Mouse (Mus musculus): ENCODE results near the gene Defb21.

GRCm38 (mm10) chr2:152570313-152570712 lies 2.2 kb upstream of the Defb21 start:
- TF ChIP-seq CHD2 (IDR thresholded peaks at IDR 0.05; ENCODE audit: low read length) (no peak), CTCF (IDR thresholded peaks at IDR 0.05 in 2 of 3, conservative IDR thresholded peaks at IDR 0.05 in 1 of 3; ENCODE audit: control insufficient read depth in 1 of 3, insufficient read depth in 1 of 3, low read depth in 2 of 3, low read length in 3 of 3, poor library complexity in 1 of 3, severe bottlenecking in 1 of 3) (no peak), POLR2A (IDR thresholded peaks at IDR 0.05; ENCODE audit: control insufficient read depth in 1 of 2, insufficient read depth in 1 of 2, low read depth in 1 of 2, low read length in 2 of 2, poor library complexity in 1 of 2) (no peak), HCFC1 (IDR thresholded peaks at IDR 0.05; ENCODE audit: low read depth, low read length) (no peak), MAX (IDR thresholded peaks at IDR 0.05; ENCODE audit: low read length) (no peak), ETS1 (IDR thresholded peaks at IDR 0.05; ENCODE audit: low read depth, low read length) (no peak), NRF1 (IDR thresholded peaks at IDR 0.05; ENCODE audit: insufficient read depth, low read depth, low read length, poor library complexity, severe bottlenecking) (no peak), EP300 (IDR thresholded peaks at IDR 0.05; ENCODE audit: low read depth in 1 of 2, low read length in 2 of 2) (no peak), ELF1 (IDR thresholded peaks at IDR 0.05; ENCODE audit: low read depth, low read length) (no peak), NELFE (IDR thresholded peaks at IDR 0.05; ENCODE audit: low read depth, low read length) (no peak), GATA1 (IDR thresholded peaks at IDR 0.05; ENCODE audit: low read depth, low read length) (no peak)

Data from MEL (cell line).